Mouse (Mus musculus) brain, embryonic 14.5 days (tissue): ENCODE results near the gene Srl.

Source experiments
- CTCF ChIP-seq: fragments of 200-500 bp; IDR thresholded peaks from 2 replicates; pipeline ENCODE4 v1.5.1; 2012; ENCODE audit warnings: inconsistent platforms, mild to moderate bottlenecking, moderate library complexity, borderline replicate concordance; ENCODE audit not compliant: insufficient read depth, insufficient read length; ENCODE audit errors: extremely low read depth
- POLR2A ChIP-seq: fragments of 200-500 bp; IDR thresholded peaks from 2 replicates; pipeline ENCODE4 v1.6.1; 2012; ENCODE audit warnings: mild to moderate bottlenecking, inconsistent platforms, borderline replicate concordance; ENCODE audit not compliant: poor library complexity, insufficient read depth, insufficient read length, severe bottlenecking; ENCODE audit errors: extremely low read depth

- no peak for TF ChIP-seq CTCF
- no peak for TF ChIP-seq POLR2A
Measured at GRCm38 (mm10) chr16:4448235-4448634, 93.4 kb downstream of the Srl start.
